Comparison of ENCODE assay signal across 16 mouse cellular contexts in the genomic region with DNA sequence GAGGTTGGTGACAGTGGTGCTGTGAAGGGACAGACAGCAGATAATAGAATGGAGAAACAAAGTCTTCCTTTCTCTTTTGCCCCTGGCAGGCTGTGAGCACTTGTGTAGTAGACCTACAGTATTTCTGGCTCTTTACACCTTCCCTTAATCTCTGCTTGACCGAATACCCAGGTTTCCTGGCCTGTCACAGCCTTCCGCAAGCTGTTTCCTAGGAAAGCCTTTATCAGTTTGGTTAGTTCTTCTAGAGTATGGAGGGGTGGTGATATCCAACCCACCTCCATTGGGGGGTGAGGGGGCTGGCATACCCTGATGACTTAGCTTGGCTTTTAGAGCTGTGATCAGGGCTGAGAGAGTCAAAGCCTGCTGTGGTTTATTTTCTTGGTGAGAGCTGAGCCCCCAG. TPM values are rescaled to one million over a fixed set of nuclear protein-coding genes. Genes with fewer than 3 reads are reported as not detected.
DNase-seq lines count a peak whose midpoint lies in the region; ATAC-seq lines count a peak whose summit lies in the region.
"Had no signal": no experiment of that assay in that cellular context is flagged by ENCODE, and none has a peak within 500 bp of the region (broad histone marks: within the 10 kb centered on the region; RNA-seq: fewer than 3 reads in every experiment).

No protein-coding gene starts in this region.

- H3K4me3 ChIP-seq in forebrain, embryonic 10.5 days = peak overlapping the region; percentile 64; the same call in 1 of the 2 replicates
- no peak overlapping the region for H3K4me3 ChIP-seq in forebrain, embryonic 11.5 days (ENCODE audit: low read depth, low read length)
- no peak overlapping the region for H3K4me3 ChIP-seq in intestine, embryonic 14.5 days (ENCODE audit: low read depth, low read length)
- no peak overlapping the region for H3K4me3 ChIP-seq in intestine, embryonic 16.5 days (ENCODE audit: low read length)
- peak overlapping the region; percentile 47 for H3K4me3 ChIP-seq in lung, embryonic 16.5 days (ENCODE audit: low read length)

- no peaks in the 10 kb centered on the region for H3K36me3 ChIP-seq in forebrain, embryonic 10.5 days (replicated peaks)
- no peaks in the 10 kb centered on the region for H3K36me3 ChIP-seq in forebrain, embryonic 11.5 days (ENCODE audit: control insufficient read depth, insufficient read depth, low read length)
- no peaks in the 10 kb centered on the region for H3K36me3 ChIP-seq in intestine, embryonic 14.5 days (ENCODE audit: control insufficient read depth, insufficient read depth, low read length)
- H3K36me3 ChIP-seq in intestine, embryonic 16.5 days (ENCODE audit: control insufficient read depth, insufficient read depth, low read length) = no peaks in the 10 kb centered on the region
- H3K36me3 ChIP-seq in lung, embryonic 16.5 days (ENCODE audit: control insufficient read depth, insufficient read depth, low read length) = no peaks in the 10 kb centered on the region

- no peak overlapping the region for H3K9ac ChIP-seq in forebrain, embryonic 11.5 days (ENCODE audit: low read length)
- no peak overlapping the region for H3K9ac ChIP-seq in intestine, embryonic 14.5 days (ENCODE audit: low read length)
- no peak overlapping the region for H3K9ac ChIP-seq in intestine, embryonic 16.5 days (ENCODE audit: low read depth, low read length)
- H3K9ac ChIP-seq in lung, embryonic 16.5 days (ENCODE audit: low read length) = no peak overlapping the region
- H3K9ac ChIP-seq: forebrain, postnatal 0 days had no signal

- no peak for ATAC-seq in forebrain, embryonic 11.5 days (replicated peaks; ENCODE audit: low FRiP score)
- ATAC-seq in intestine, embryonic 14.5 days (replicated peaks; ENCODE audit: low FRiP score, low TSS enrichment, low read depth) = no peak
- ATAC-seq in intestine, embryonic 16.5 days = no peak
- no peak for ATAC-seq in lung, embryonic 16.5 days (ENCODE audit: low read depth)
- ATAC-seq in hematopoietic stem cell, adult 5-6 weeks (replicated peaks in 1 of 2; ENCODE audit: insufficient read depth in 1 of 2, low FRiP score in 2 of 2, low TSS enrichment in 1 of 2, low read depth in 1 of 2, poor library complexity in 2 of 2, severe bottlenecking in 2 of 2) = peak; percentile 75 to 81

- WGBS in forebrain, embryonic 10.5 days = 64% methylated on average over 2 of the region's 2 CpGs
- WGBS in forebrain, embryonic 11.5 days = 77% methylated on average over 2 of the region's 2 CpGs
- WGBS in intestine, embryonic 14.5 days = 64% methylated on average over 2 of the region's 2 CpGs
- WGBS in intestine, embryonic 16.5 days = 79% methylated on average over 2 of the region's 2 CpGs
- WGBS in lung, embryonic 16.5 days = 56% methylated on average over 2 of the region's 2 CpGs

- peaks cover 41% of the 10 kb centered on the region for H3K27me3 ChIP-seq in forebrain, embryonic 10.5 days (ENCODE audit: poor library complexity, severe bottlenecking)
- peaks cover 4% of the 10 kb centered on the region for H3K27me3 ChIP-seq in forebrain, embryonic 11.5 days (ENCODE audit: control insufficient read depth, insufficient read depth, low read length)
- H3K27me3 ChIP-seq in intestine, embryonic 14.5 days (replicated peaks; ENCODE audit: control insufficient read depth, insufficient read depth, low read length) = no peaks in the 10 kb centered on the region
- H3K27me3 ChIP-seq in intestine, embryonic 16.5 days (replicated peaks; ENCODE audit: control insufficient read depth, insufficient read depth, low read length) = no peaks in the 10 kb centered on the region
- H3K27me3 ChIP-seq in lung, embryonic 16.5 days (ENCODE audit: control insufficient read depth, insufficient read depth, low read depth, low read length) = peaks cover 2% of the 10 kb centered on the region; the same call in 1 of the 2 replicates
- H3K27me3 ChIP-seq: CH12.LX had no signal

- peaks cover 13% of the 10 kb centered on the region for H3K4me1 ChIP-seq in forebrain, embryonic 10.5 days
- 0 out of 2 replicates have a peak, but pooled peaks cover 2% of the 10 kb centered on the region for H3K4me1 ChIP-seq in forebrain, embryonic 11.5 days (replicated peaks; ENCODE audit: control insufficient read depth, insufficient read depth, low read length)
- 0 out of 2 replicates have a peak, but pooled peaks cover 3% of the 10 kb centered on the region for H3K4me1 ChIP-seq in intestine, embryonic 14.5 days (replicated peaks; ENCODE audit: control insufficient read depth, insufficient read depth, low read length)
- H3K4me1 ChIP-seq in intestine, embryonic 16.5 days (ENCODE audit: control insufficient read depth, insufficient read depth, low read length) = no peaks in the 10 kb centered on the region
- peaks cover 3% of the 10 kb centered on the region; the same call in 1 of the 2 replicates for H3K4me1 ChIP-seq in lung, embryonic 16.5 days (replicated peaks; ENCODE audit: control insufficient read depth, insufficient read depth, low read length)

- no peak for DNase-seq in forebrain, embryonic 10.5 days (ENCODE audit: extremely low spot score, low spot score)
- DNase-seq in forebrain, embryonic 11.5 days (ENCODE audit: low spot score) = no peak
- DNase-seq in intestine, embryonic 14.5 days (ENCODE audit: low spot score) = no peak
- DNase-seq in lung, postnatal 36 days = no peak
- no peak for DNase-seq in adrenal gland, adult (ENCODE audit: inconsistent age in 2 of 2, low spot score in 1 of 2)
- DNase-seq: adrenal gland, postnatal 25 days; cerebellum, adult 9-10 months; forebrain, postnatal 0 days; spleen, adult 18-20 months; thymus, postnatal 36 days had no signal

- no peak overlapping the region for H3K4me2 ChIP-seq in forebrain, embryonic 11.5 days (ENCODE audit: low read depth, low read length, severe bottlenecking)
- H3K4me2 ChIP-seq in intestine, embryonic 14.5 days (ENCODE audit: low read length) = peak overlapping the region; percentile 90
- H3K4me2 ChIP-seq in intestine, embryonic 16.5 days (ENCODE audit: low read depth, low read length) = no peak overlapping the region; the same call in 1 of the 2 replicates
- no peak overlapping the region for H3K4me2 ChIP-seq in lung, embryonic 16.5 days (ENCODE audit: low read depth, low read length)

- H3K9me3 ChIP-seq in forebrain, embryonic 10.5 days = no peaks in the 10 kb centered on the region
- H3K9me3 ChIP-seq in forebrain, embryonic 11.5 days (ENCODE audit: control insufficient read depth, low read length) = no peaks in the 10 kb centered on the region
- no peaks in the 10 kb centered on the region for H3K9me3 ChIP-seq in intestine, embryonic 14.5 days (ENCODE audit: control insufficient read depth, low read length)
- no peaks in the 10 kb centered on the region for H3K9me3 ChIP-seq in intestine, embryonic 16.5 days (ENCODE audit: control insufficient read depth, low read length)
- no peaks in the 10 kb centered on the region for H3K9me3 ChIP-seq in lung, embryonic 16.5 days (ENCODE audit: control insufficient read depth, low read length)

- no peak overlapping the region for H3K27ac ChIP-seq in forebrain, embryonic 10.5 days
- H3K27ac ChIP-seq in forebrain, embryonic 11.5 days (ENCODE audit: low read depth, low read length) = no peak overlapping the region
- H3K27ac ChIP-seq in intestine, embryonic 14.5 days (ENCODE audit: low read depth) = no peak overlapping the region
- no peak overlapping the region for H3K27ac ChIP-seq in intestine, embryonic 16.5 days (ENCODE audit: low read length)
- H3K27ac ChIP-seq in lung, embryonic 16.5 days (ENCODE audit: low read length) = no peak overlapping the region
- H3K27ac ChIP-seq: hindbrain, embryonic 14.5 days had no signal

RNA-seq across cellular contexts. Expression of gene Trpc6, which starts 1.3 kb away (rescaled TPM):
- 1.5 and 1.7 TPM in 2 replicates for polyA plus RNA-seq in forebrain, embryonic 10.5 days (2016; fragmentation: Nextera tagmentation; extraction: Ambion mirVana)
- 1.2 and 1.7 TPM in 2 replicates for polyA plus RNA-seq in forebrain, embryonic 11.5 days (2014; fragmentation: Nextera tagmentation; extraction: Ambion mirVana)
- 3.9 and 4.2 TPM in 2 replicates for polyA plus RNA-seq in intestine, embryonic 14.5 days (2014; fragmentation: Nextera tagmentation; extraction: Ambion mirVana)
- 2.6 and 2.9 TPM in 2 replicates for polyA plus RNA-seq in intestine, embryonic 16.5 days (2015; fragmentation: Nextera tagmentation; extraction: Ambion mirVana)
- polyA plus RNA-seq in lung, embryonic 16.5 days (2015; fragmentation: Nextera tagmentation; extraction: Ambion mirVana) = 4.7 and 5.5 TPM in 2 replicates
- 20.4 and 22.2 TPM in 2 replicates for total RNA-seq in hematopoietic stem cell, adult 5-6 weeks (2017)
- total RNA-seq: liver, adult 2 months had no signal
- polyA plus RNA-seq: liver, adult 2 months had no signal

Comparison
In these comparisons a context has a peak if more than half of its experiments do, and no peak if none do; other contexts are left out.
1. H3K4me3 ChIP-seq: peak in forebrain, embryonic 10.5 days (single experiment) and lung, embryonic 16.5 days (single experiment); none in forebrain, embryonic 11.5 days (single experiment), intestine, embryonic 14.5 days (single experiment) and intestine, embryonic 16.5 days (single experiment).
2. ATAC-seq: peak in hematopoietic stem cell, adult 5-6 weeks (2 of 2); none in forebrain, embryonic 11.5 days (single experiment), intestine, embryonic 14.5 days (single experiment), intestine, embryonic 16.5 days (single experiment) and lung, embryonic 16.5 days (single experiment).